Comparison of ENCODE assay signal across 8 mouse cellular contexts in genomic region chr15:78801971-78802741, GRCm38 (mm10). TPM values are rescaled to one million over a fixed set of nuclear protein-coding genes. Genes with fewer than 3 reads are reported as not detected.
A peak's percentile ranks its signal among the peaks of the same experiment; 100 is the strongest.
DNase-seq lines count a peak whose midpoint lies in the region; ATAC-seq and TF ChIP-seq lines count a peak whose summit lies in the region.

No protein-coding gene starts in this region.

- peaks cover 66% of the 10 kb centered on the region for H3K27me3 ChIP-seq in embryonic facial prominence, embryonic 13.5 days
- H3K27me3 ChIP-seq in hindbrain, embryonic 15.5 days = peaks cover 35% of the 10 kb centered on the region

- TF ChIP-seq POLR2A in olfactory bulb, adult 2 months (IDR thresholded peaks at IDR 0.05; ENCODE audit: insufficient read depth, low read depth, low read length) = no peak

- intact Hi-C loops in gastrocnemius, adult 2 months (cut with DNase I) = no loop called here

- H3K4me2 ChIP-seq in embryonic facial prominence, embryonic 13.5 days = peak overlapping the region; percentile 96
- H3K4me2 ChIP-seq in hindbrain, embryonic 15.5 days = peak overlapping the region; percentile 81

- H3K36me3 ChIP-seq in embryonic facial prominence, embryonic 13.5 days = no peaks in the 10 kb centered on the region
- H3K36me3 ChIP-seq in hindbrain, embryonic 15.5 days = no peaks in the 10 kb centered on the region

- peak overlapping the region; percentile 94 for H3K4me3 ChIP-seq in gastrocnemius, adult 2 months
- peak overlapping the region; percentile 63 for H3K4me3 ChIP-seq in embryonic facial prominence, embryonic 13.5 days
- peak overlapping the region; percentile 48 for H3K4me3 ChIP-seq in hindbrain, embryonic 15.5 days
- H3K4me3 ChIP-seq in olfactory bulb, adult 2 months (ENCODE audit: insufficient read depth, low read depth, low read length) = peak overlapping the region; percentile 48

- WGBS in embryonic facial prominence, embryonic 13.5 days = 2% methylated on average over 67 of the region's 67 CpGs
- WGBS in hindbrain, embryonic 15.5 days = 3% methylated on average over 67 of the region's 67 CpGs
- 5% methylated on average over 67 of the region's 67 CpGs for WGBS in olfactory bulb, adult 2 months

- H3K9ac ChIP-seq in embryonic facial prominence, embryonic 13.5 days = peak overlapping the region; percentile 74
- H3K9ac ChIP-seq in hindbrain, embryonic 15.5 days = peak overlapping the region; percentile 47

- no peaks in the 10 kb centered on the region for H3K9me3 ChIP-seq in embryonic facial prominence, embryonic 13.5 days
- no peaks in the 10 kb centered on the region for H3K9me3 ChIP-seq in hindbrain, embryonic 15.5 days

- no peak for ATAC-seq in embryonic facial prominence, embryonic 13.5 days (ENCODE audit: insufficient number of reproducible peaks, insufficient read depth, low FRiP score, low TSS enrichment, low read depth)
- no peak; the same call in 1 of the 2 replicates for ATAC-seq in hindbrain, embryonic 15.5 days (ENCODE audit: low FRiP score, low read depth)

- peak overlapping the region; percentile 93 for H3K27ac ChIP-seq in gastrocnemius, adult 2 months
- no peak overlapping the region for H3K27ac ChIP-seq in embryonic facial prominence, embryonic 13.5 days
- no peak overlapping the region; the same call in 1 of the 2 replicates for H3K27ac ChIP-seq in hindbrain, embryonic 15.5 days (replicated peaks)
- H3K27ac ChIP-seq in olfactory bulb, adult 2 months (ENCODE audit: insufficient read depth, low read depth, low read length) = no peak overlapping the region

- peak; percentile 58 for DNase-seq in gastrocnemius, adult 2 months
- DNase-seq in gastrocnemius, adult 18-20 months (ENCODE audit: low spot score) = no peak
- peak; percentile 48 to 57 for DNase-seq in lung, adult 18-20 months
- no peak for DNase-seq in right cerebral cortex, postnatal 36 days (ENCODE audit: low spot score in 2 of 2)
- DNase-seq in cerebellum, adult 9-11 months = no peak

- TF ChIP-seq CTCF in gastrocnemius, adult 2 months (IDR thresholded peaks at IDR 0.05) = no peak; the same call in 1 of the 2 replicates
- no peak for TF ChIP-seq CTCF in olfactory bulb, adult 2 months (IDR thresholded peaks at IDR 0.05; ENCODE audit: insufficient read depth, low read depth, low read length)

- H3K4me1 ChIP-seq in embryonic facial prominence, embryonic 13.5 days = peaks cover 36% of the 10 kb centered on the region
- peaks cover 25% of the 10 kb centered on the region for H3K4me1 ChIP-seq in hindbrain, embryonic 15.5 days (replicated peaks)
- H3K4me1 ChIP-seq in olfactory bulb, adult 2 months (ENCODE audit: control insufficient read depth, insufficient read depth, low read length) = peaks cover 38% of the 10 kb centered on the region

RNA-seq across cellular contexts. Expression of gene Card10, which starts 0.7 kb away (rescaled TPM):
- 1 to 10 TPM; 6.1 to 6.8 TPM for total RNA-seq in gastrocnemius, adult 2 months (2021)
- total RNA-seq in gastrocnemius, adult 18-20 months (2021) = 1 to 10 TPM; 4.1 to 6.5 TPM
- 3.0 and 3.2 TPM in 2 replicates for polyA plus RNA-seq in embryonic facial prominence, embryonic 13.5 days (2015; fragmentation: Nextera tagmentation; extraction: Ambion mirVana)
- 2.4 and 2.6 TPM in 2 replicates for polyA plus RNA-seq in hindbrain, embryonic 15.5 days (2015; fragmentation: Nextera tagmentation; extraction: Ambion mirVana)
- not detected in 2 replicates for polyA plus RNA-seq in olfactory bulb, adult 2 months (2012; ENCODE audit: insufficient read depth, insufficient read length, low replicate concordance, missing spikeins)

RNA-seq across cellular contexts. Expression of gene Mfng, which starts 28.9 kb away (rescaled TPM):
- total RNA-seq in gastrocnemius, adult 2 months (2021) = 1 to 10 TPM; 2.6 to 3.1 TPM
- total RNA-seq in gastrocnemius, adult 18-20 months (2021) = 1 to 10 TPM; 1.8 to 3.6 TPM
- 16.1 and 18.8 TPM in 2 replicates for polyA plus RNA-seq in embryonic facial prominence, embryonic 13.5 days (2015; fragmentation: Nextera tagmentation; extraction: Ambion mirVana)
- 21.5 and 42.1 TPM in 2 replicates for polyA plus RNA-seq in hindbrain, embryonic 15.5 days (2015; fragmentation: Nextera tagmentation; extraction: Ambion mirVana)
- not detected in 2 replicates for polyA plus RNA-seq in olfactory bulb, adult 2 months (2012; ENCODE audit: insufficient read depth, insufficient read length, low replicate concordance, missing spikeins)

RNA-seq across cellular contexts. Expression of gene Cdc42ep1, which starts 40.3 kb away (rescaled TPM):
- 1 to 10 TPM; 8.5 to 10.0 TPM for total RNA-seq in gastrocnemius, adult 2 months (2021)
- total RNA-seq in gastrocnemius, adult 18-20 months (2021) = 1 to 10 TPM; 5.2 to 9.5 TPM
- 25.2 and 28.6 TPM in 2 replicates for polyA plus RNA-seq in embryonic facial prominence, embryonic 13.5 days (2015; fragmentation: Nextera tagmentation; extraction: Ambion mirVana)
- polyA plus RNA-seq in hindbrain, embryonic 15.5 days (2015; fragmentation: Nextera tagmentation; extraction: Ambion mirVana) = 14.7 and 15.5 TPM in 2 replicates
- polyA plus RNA-seq in olfactory bulb, adult 2 months (2012; ENCODE audit: insufficient read depth, insufficient read length, low replicate concordance, missing spikeins) = not detected in 2 replicates

RNA-seq across cellular contexts. Expression of gene Lgals2, which starts 53.2 kb away (rescaled TPM):
- total RNA-seq in gastrocnemius, adult 2 months (2021) = not detected
- not detected for total RNA-seq in gastrocnemius, adult 18-20 months (2021)
- 1.3 TPM in 1 of 2 replicates, not detected in the other for polyA plus RNA-seq in embryonic facial prominence, embryonic 13.5 days (2015; fragmentation: Nextera tagmentation; extraction: Ambion mirVana)
- polyA plus RNA-seq in hindbrain, embryonic 15.5 days (2015; fragmentation: Nextera tagmentation; extraction: Ambion mirVana) = 0.68 TPM in 1 of 2 replicates, not detected in the other
- not detected in 2 replicates for polyA plus RNA-seq in olfactory bulb, adult 2 months (2012; ENCODE audit: insufficient read depth, insufficient read length, low replicate concordance, missing spikeins)

Comparison
In these comparisons a context has a peak if more than half of its experiments do, and no peak if none do; other contexts are left out.
1. DNase-seq: peak in gastrocnemius, adult 2 months (single experiment) and lung, adult 18-20 months (2 of 2); none in gastrocnemius, adult 18-20 months (single experiment), right cerebral cortex, postnatal 36 days (0 of 2) and cerebellum, adult 9-11 months (single experiment).
2. RNA of gene Cdc42ep1, which starts 40.3 kb away (polyA plus RNA-seq): 25.2 to 28.6 TPM in embryonic facial prominence, embryonic 13.5 days and 14.7 to 15.5 TPM in hindbrain, embryonic 15.5 days; not detected in olfactory bulb, adult 2 months; every median in the first group is over 10 times any median in the second.
3. Peak in every context shown above with its lines, with median percentiles within 50 percentile points of each other: H3K4me3 ChIP-seq.